Mouse (Mus musculus): ENCODE measurements around the gene Bglap.
A peak's percentile ranks its signal among the peaks of the same experiment; 100 is the strongest.
"Not testable (repeated sequence)": the region's sequence is repeated elsewhere in the genome, so short reads cannot be mapped to it uniquely, and the experiment has no call there.

The Bglap gene

DNA sequence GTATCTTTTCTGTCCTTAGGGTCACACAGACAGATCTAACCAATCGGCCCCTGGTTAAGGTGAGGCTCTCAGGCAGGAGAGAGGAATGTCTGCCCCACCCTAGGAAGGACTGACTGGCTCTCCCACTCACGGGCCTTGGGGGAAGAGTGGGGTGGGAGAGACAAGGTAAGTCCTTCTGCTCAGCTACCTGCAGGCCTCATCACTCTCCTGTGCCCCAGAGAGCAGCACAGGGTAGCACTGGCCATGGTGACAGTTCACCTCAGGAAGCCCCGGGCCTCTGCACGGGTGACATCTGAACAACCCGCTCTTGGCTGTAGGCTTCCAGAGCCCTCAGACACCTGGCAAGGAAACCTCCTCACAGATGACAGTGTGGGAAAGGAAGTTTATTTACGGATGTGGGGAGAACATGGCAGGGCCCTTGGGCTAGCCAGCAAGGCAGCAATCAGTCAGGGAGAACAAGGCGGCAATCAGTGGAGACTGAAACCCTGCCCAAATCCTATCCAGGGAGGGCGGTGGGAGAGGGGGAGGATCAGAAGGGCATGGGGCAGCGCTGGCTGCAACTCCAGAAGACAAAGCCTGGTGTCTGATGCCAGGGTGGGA, 9.6 kb upstream of the Bglap start:
- no peak for DNase-seq (ENCODE audit: low read depth, low spot score)

DNA sequence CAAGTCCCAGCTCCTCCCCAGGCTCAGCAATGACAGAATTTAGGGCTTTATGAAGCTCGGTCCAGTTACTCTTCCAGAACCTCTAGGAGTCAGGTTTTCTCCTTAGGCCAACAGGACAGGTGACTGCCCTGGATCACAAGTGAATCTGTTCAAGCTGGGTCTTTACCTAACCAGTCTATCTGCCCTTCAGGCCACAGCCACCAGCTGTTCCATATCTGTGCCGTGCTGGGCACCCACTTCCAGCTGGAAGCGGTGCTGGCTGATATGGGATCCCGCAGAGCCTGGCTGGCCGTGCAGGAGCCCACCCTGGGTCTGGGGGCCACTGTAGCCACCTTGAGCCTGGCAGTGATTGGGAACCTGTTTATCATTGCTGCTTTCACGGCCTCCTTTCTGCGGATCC, 1.9 kb downstream of the Bglap start:
- DNase-seq (ENCODE audit: low read depth, low spot score): not testable (repeated sequence)

DNA sequence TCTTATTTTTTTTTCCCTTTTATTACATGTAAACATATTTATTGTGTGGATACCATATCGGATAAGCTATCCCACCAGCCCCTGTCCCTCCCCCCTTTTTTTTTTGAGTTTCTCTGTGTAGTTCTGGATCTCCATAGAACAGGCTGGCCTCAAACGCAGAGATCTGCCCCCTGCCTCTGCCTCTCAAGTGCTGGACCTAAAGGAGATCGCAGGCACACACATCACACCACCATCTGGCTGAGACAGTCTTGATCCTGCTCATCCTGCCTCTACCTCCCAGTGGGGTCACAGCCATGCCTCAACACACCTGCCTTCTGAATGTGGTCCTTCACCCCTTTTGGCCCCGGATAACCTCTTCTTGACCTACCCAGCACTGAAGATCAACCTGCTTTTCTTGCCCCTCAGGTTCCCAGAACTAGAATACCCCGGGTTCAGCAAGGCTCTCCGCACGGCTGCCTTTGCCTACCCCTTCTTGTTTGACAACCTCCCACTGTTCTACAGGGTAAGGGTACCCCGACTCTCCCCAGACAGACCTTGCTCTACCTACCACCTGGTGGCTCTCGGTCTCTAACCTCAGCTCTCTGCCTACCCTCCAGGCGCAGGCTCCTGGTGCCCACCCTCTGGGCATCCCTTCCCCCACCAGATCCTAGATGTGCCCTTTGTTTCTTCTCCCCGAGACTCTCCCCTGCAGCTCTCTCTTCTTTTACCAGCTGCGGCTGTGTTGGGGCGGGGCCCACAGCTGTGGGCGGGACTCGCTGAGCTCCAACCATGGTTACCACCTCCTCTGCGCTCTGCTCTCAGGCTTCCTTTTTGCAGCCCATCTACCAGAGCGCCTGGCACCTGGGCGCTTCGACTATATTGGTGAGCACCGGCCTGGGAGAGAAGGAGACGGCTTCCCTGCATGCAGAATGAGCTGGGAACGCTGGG, 2.6 kb downstream of the Bglap start:
- DNase-seq (ENCODE audit: low read depth, low spot score): not testable (repeated sequence)

DNA sequence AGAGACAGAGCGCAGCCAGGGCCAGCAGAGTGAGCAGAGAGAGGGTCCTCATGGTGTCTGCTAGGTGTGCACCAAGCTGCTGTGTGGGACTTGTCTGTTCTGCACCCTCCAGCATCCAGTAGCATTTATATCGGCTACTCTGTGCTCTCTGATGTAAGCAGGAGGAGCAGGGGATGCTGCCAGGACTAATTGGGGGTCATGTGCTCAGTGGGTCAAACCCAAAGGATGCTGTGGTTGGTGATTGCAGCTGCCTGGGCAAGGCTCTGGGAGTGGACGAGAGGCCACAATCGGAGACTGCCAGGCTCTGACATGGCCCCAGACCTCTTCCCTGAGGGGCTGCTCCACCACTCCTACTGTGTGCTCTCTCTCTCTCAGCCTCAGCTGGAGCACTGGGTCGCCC, 5.7 kb downstream of the Bglap start, which contains the start of gene Bglap2:
Bglap2 (minus strand) TSS at position 101 of the 400 bp plus-strand sequence.
- not testable (repeated sequence) for DNase-seq (ENCODE audit: low read depth, low spot score)

DNA sequence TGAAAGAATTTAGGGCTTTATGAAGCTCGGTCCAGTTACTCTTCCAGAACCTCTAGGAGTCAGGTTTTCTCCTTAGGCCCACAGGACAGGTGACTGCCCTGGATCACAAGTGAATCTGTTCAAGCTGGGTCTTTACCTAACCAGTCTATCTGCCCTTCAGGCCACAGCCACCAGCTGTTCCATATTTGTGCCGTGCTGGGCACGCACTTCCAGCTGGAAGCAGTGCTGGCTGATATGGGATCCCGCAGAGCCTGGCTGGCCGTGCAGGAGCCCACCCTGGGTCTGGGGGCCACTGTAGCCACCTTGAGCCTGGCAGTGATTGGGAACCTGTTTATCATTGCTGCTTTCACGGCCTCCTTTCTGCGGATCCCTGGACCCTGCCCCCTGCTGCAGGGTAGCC, 7.6 kb downstream of the Bglap start:
- DNase-seq (ENCODE audit: low read depth, low spot score): not testable (repeated sequence)

DNA sequence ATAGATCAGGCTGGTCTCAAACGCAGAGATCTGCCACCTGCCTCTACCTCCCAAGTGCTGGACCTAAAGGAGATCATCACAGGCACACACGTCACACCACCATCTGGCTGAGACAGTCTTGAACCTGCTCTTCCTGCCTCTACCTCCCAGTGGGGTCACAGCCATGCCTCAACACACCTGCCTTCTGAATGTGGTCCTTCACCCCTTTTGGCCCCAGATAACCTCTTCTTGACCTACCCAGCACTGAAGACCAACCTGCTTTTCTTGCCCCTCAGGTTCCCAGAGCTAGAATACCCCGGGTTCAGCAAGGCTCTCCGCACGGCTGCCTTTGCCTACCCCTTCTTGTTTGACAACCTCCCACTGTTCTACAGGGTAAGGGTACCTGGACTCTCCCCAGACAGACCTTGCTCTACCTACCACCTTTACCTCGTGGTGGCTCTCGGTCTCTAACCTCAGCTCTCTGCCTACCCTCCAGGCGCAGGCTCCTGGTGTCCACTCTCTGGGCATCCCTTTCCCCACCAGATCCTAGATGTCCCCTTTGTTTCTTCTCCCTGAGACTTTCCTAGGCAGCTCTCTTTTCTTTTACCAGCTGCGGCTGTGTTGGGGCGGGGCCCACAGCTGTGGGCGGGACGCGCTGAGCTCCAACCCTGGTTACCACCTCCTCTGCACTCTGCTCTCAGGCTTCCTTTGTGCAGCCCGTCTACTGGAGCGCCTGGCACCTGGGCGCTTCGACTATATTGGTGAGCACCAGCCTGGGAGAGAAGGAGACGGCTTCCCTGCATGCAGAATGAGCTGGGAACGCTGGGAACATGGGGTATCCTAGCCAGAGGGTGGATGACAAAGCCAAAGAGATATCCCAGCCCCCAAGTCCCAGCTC, 8.3 kb downstream of the Bglap start:
- not testable (repeated sequence) for DNase-seq (ENCODE audit: low read depth, low spot score)

DNA sequence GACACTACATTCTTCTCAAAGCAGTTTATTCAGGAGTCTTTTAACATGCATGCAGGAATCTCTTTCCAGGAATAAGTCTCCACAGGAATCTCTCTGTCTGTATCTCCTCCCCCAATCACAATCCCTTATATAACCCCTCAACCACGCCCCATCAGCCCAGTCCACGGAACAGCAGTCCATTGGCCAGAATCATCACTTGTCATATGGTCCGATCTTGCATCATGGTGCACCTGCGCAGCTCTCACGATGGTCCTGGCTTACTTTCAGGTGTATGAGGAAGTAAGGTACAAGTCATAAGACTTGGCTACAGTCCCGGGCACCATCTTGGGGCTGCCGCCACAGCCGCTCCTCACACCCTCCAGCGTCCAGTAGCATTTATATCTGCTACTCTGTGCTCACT, 11.6 kb downstream of the Bglap start, which contains the start of gene Bglap3:
Bglap3 (minus strand) TSS at position 101 of the 400 bp plus-strand sequence.
- not testable (repeated sequence) for DNase-seq (ENCODE audit: low read depth, low spot score)

DNA sequence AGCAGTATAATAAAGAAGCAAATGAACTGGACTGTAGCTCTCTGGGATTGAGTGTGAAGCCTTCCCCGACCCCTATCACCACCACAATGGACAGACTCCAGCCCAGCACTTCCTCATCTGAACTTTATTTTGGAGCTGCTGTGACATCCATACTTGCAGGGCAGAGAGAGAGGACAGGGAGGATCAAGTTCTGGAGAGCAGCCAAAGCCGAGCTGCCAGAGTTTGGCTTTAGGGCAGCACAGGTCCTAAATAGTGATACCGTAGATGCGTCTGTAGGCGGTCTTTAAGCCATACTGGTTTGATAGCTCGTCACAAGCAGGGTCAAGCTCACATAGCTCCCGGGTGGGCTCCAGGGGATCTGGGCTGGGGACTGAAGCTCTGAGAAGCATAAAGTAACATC, 15.8 kb downstream of the Bglap start:
- peak; percentile 43 for DNase-seq (ENCODE audit: low read depth, low spot score)

DNA sequence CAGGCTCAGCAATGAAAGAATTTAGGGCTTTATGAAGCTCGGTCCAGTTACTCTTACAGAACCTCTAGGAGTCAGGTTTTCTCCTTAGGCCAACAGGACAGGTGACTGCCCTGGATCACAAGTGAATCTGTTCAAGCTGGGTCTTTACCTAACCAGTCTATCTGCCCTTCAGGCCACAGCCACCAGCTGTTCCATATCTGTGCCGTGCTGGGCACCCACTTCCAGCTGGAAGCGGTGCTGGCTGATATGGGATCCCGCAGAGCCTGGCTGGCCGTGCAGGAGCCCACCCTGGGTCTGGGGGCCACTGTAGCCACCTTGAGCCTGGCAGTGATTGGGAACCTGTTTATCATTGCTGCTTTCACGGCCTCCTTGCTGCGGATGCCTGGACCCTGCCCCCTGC, 16.7 kb downstream of the Bglap start:
- DNase-seq (ENCODE audit: low read depth, low spot score): not testable (repeated sequence)

DNA sequence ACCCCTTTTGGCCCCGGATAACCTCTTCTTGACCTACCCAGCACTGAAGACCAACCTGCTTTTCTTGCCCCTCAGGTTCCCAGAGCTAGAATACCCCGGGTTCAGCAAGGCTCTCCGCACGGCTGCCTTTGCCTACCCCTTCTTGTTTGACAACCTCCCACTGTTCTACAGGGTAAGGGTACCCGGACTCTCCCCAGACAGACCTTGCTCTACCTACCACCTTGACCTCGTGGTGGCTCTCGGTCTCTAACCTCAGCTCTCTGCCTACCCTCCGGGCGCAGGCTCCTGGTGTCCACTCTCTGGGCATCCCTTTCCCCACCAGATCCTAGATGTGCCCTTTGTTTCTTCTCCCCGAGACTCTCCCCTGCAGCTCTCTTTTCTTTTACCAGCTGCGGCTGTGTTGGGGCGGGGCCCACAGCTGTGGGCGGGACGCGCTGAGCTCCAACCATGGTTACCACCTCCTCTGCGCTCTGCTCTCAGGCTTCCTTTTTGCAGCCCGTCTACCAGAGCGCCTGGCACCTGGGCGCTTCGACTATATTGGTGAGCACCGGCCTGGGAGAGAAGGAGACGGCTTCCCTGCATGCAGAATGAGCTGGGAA, 17.3 kb downstream of the Bglap start:
- not testable (repeated sequence) for DNase-seq (ENCODE audit: low read depth, low spot score)

DNA sequence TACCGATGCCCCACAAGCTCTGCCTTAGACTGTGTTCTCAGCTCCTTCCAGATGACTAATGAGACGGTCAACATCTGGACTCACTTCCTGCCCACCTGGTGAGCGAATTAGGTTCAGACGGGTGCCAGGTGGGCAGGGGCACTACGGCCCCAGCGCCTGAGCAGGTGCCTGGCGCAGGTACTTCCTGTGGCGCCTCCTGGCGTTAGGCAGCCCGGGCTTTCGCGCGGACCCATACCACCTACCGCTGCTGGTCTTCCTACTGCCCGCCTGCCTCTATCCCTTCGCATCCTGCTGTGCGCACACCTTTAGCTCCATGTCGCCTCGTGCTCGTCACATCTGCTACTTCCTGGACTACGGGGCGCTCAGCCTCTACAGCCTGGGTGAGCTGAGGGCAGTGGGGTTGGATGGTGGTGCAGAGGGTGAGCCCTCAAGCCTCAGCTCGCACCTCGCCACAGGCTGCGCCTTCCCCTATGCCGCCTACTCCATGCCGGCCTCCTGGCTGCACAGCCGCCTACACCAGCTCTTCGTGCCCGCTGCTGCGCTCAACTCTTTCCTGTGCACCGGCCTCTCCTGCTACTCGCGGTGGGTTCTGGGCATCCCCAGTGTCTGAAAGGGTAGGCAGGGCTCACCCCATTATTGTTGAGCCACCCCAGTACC, 18.4 kb downstream of the Bglap start:
- DNase-seq (ENCODE audit: low read depth, low spot score): no peak

DNA sequence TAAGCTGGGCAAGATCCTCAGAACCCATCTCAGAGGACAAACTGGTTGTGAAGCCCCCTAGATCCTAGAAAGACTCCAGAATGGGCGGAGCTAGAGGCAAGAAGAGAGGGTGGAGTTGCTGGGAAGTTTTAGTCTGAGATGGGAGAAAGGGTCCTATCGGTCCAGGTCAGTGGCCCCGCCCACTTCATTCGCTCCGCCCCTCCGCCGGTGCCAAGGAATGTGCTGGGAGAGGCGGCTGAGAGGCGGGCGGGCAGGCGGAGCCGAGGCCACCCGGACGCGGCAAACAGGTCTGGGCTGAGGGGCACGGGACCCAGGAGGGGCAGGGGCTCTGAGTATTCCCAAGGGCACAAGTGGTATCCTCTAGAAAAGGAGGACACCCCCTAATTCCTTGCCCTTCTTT, 19.9 kb downstream of the Bglap start, which contains the start of gene Paqr6:
Paqr6 (plus strand) TSS at position 248 of the 400 bp plus-strand sequence.
- no peak for DNase-seq (ENCODE audit: low read depth, low spot score)

DNA sequence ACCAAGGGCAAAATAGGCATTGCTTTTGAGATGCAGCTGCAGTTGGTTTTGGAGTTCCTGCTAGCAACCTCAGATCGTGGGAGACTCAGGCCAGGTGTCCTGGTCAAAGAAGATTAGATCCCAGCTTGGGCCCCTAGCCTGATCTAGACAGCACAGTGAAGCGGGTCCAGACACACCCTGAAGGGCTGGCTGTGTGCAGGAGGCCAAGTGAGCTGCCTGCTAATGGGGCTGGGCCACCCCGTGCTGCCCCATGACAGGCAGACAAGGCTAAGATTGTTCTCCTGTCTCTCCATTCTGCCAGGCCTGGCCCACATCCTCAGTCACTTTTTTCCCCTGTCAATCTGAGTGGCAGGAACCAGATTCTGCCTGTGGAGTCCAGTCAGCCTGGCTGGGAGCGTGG, 20.6 kb downstream of the Bglap start:
- no peak for DNase-seq (ENCODE audit: low read depth, low spot score)

DNA sequence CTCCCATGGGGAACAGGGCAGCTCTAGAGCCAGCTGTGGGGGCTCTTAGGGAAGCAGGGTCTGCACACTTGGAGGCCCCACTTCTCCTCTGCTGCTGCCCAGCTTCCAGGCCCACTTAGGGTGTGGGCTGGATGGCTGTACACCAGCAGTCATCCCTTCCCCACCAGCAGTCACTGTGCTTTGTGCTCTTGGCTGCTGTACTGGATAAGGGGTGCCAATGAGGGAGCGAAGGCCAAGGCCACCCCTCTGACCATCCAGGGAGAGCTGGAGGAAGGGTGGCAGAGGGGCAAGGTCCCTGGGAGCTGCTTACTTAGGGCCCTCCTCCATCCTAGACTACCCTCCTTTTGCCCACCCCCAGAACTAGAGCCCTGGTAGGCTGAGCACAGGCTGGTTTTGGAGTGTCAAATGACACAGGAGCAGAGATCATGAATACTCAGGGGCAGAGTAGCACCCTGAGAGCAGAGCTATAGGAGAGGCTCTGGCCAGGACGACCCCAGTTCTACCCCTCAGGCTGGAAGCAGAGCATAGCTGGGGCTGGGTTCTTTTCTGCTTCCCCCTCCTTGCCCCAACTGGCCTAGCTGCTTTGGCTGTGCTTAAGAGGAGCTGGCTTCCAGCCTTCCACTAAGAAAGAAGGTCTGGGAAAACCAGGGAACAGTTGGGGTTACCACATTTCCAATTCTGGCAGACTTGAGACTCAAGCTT, 22.5 kb downstream of the Bglap start:
- DNase-seq (ENCODE audit: low read depth, low spot score): no peak

DNA sequence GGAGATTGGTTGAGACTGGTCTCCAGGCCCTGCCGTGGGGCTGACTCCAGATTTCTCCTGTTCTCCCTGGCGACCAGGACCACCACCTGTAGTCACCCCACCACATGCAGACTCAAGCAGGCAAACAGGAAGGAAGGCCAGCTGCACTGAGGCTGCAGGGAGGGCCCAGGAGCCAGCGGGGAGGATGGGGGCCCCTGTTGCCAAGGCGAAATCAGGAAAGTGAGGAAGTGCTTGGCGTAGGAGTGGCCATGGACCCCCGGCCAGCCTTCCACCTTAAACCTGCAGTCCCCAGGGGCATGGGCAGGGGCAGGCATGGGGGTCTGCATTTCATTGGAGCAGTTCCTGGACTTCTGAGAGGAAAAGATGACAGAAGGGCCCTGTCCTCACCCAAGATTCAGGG, 23.2 kb downstream of the Bglap start:
- no peak for DNase-seq (ENCODE audit: low read depth, low spot score)

DNA sequence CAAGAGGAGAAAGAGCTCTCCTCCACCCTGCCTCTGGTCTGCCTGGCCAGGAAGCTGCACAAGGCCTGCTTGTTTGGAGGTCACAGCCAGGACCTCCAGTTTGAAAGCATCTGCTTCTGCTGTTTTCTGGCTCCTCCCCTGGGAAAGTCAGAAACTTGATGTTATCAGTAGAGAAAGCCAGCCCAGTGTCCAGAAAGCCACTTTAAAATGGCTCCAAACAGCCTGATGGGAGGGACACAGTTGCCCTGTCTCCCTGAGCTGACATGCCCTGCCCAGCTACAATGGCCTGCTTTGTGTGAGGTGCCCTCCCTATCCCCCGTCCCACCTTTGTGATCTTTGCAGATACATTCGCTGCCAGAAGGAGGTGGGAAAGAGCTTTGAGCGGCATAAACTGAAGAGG, 24.3 kb downstream of the Bglap start:
- DNase-seq (ENCODE audit: low read depth, low spot score): no peak

DNA sequence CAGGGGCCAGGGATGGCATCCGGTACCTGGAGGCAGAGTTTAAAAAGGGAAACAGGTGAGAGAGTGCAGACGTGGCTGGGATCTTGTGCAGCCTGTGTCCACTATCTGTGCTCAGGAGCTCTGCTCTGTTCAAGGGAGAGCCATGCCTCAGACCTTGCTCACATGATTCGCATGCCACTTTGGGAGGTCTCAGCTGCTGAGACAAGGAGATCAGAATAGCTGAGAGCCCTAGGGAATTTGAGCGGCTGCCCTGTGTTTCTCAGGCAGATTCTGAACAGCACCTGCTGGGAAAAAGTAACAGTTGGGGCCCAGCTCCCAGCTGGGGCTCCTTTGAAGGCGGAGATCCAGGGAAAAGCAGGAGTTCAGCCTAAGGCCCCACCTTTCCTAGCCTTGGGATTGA, 24.7 kb downstream of the Bglap start:
- DNase-seq (ENCODE audit: low read depth, low spot score): no peak

DNA sequence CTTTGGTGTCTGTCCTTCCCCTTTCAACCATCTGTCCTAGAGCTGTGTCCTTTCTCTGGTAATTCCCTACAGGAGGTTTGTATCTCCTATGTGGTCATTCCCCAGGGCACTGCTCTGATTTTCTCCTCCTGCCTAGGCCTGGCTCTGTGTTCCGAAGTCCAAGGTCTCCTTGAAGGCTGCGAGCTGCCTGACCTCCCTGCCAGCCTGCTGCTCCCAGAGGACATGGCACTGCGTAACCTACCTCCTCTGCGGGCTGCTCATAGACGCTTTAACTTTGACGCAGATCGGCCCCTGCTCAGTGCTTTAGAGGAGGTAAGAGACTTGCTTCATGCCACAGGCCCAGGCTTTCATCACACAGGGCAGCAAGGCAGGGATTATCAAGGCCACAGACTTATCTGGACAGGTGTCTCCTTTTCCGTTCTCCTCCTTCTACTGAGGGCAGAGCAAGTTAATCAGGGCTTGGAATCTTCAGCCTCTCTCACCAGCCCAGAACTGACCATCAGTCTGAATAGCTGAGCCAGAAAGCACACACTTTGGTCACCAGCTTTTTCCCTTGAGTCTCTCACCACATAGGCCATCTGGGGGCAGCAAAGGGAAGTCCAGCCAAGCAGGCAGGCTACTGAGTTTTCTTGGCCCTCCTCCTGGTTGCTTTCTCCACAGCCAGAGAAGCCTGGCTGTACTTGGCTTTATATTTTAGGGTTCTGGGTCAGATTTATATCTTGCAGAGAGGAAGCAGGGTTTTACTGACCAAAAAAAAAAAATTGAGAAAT, 29.7 kb downstream of the Bglap start:
- peak; percentile 25 for DNase-seq (ENCODE audit: low read depth, low spot score)

DNA sequence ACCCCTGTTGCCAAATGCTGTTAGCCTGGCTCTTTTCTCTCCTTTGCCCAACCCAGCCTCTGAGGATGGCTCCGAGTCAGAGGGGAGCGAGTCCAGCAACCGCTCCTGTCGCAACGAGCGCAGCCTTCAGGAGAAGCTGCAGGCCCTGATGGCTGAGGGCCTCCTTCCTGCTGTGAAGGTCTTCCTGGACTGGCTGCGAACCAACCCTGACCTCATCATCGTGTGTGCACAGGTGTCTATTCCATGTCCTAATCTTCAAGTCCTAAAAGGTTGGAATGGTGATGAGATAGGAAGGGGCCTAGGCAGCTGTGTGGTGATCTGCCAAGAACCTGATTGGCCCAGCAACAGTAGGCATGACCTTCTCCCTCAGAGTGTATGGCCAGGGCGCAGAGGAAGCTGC, 31.4 kb downstream of the Bglap start:
- DNase-seq (ENCODE audit: low read depth, low spot score): no peak
